Mouse (Mus musculus) midbrain, postnatal 0 days (tissue): ENCODE data around the gene Akt1. TPM values are rescaled to one million over a fixed set of nuclear protein-coding genes. Genes with fewer than 3 reads are reported as not detected.

Experiments
- ATAC-seq: fragments of 200-750 bp; cut with Nextera tagmentation; 2 replicates; pipeline ENCODE4 v1.8.0; 2017; ENCODE audit warnings: moderate number of reproducible peaks, mild to moderate bottlenecking, moderate TSS enrichment, moderate library complexity; ENCODE audit not compliant: low FRiP score
- DNase-seq: peaks from one replicate; pipeline ENCODE4 v3.0.0-alpha.2; 2015; ENCODE audit warnings: low spot score
- H3K27ac ChIP-seq: fragments of 300-500 bp; sonication (generic); 2 replicates; pipeline ENCODE4 v1.5.1; 2014; ENCODE audit warnings: low read depth, mild to moderate bottlenecking, low read length, mixed read lengths
- H3K27me3 ChIP-seq: fragments of 300-500 bp; sonication (generic); 2 replicates; pipeline ENCODE4 v1.6.1; 2014; ENCODE audit warnings: low read length, control low read depth, mixed read lengths; ENCODE audit not compliant: insufficient read depth
- H3K36me3 ChIP-seq: fragments of 300-500 bp; sonication (generic); 2 replicates; pipeline ENCODE4 v1.6.1; 2014; ENCODE audit warnings: low read length, control low read depth, mixed read lengths; ENCODE audit not compliant: insufficient read depth
- H3K4me1 ChIP-seq: fragments of 300-500 bp; sonication (generic); 2 replicates; pipeline ENCODE4 v1.6.1; 2014; ENCODE audit warnings: mild to moderate bottlenecking, control low read depth, antibody characterized with exemption, low read length, mixed read lengths; ENCODE audit not compliant: insufficient read depth
- H3K4me2 ChIP-seq: fragments of 300-500 bp; sonication (generic); 2 replicates; pipeline ENCODE4 v1.6.1; 2014; ENCODE audit warnings: low read depth, mild to moderate bottlenecking, low read length, mixed read lengths; ENCODE audit not compliant: poor library complexity, severe bottlenecking
- H3K4me3 ChIP-seq: fragments of 300-500 bp; sonication (generic); 2 replicates; pipeline ENCODE4 v1.5.1; 2014; ENCODE audit warnings: low read depth, mild to moderate bottlenecking, low read length, moderate library complexity
- H3K9ac ChIP-seq: fragments of 300-500 bp; sonication (generic); replicated peaks from 2 replicates; pipeline ENCODE4 v1.6.1; 2014; ENCODE audit warnings: mild to moderate bottlenecking, low read length, moderate library complexity, mixed read lengths; ENCODE audit not compliant: poor library complexity, severe bottlenecking
- H3K9me3 ChIP-seq: fragments of 300-500 bp; sonication (generic); 2 replicates; pipeline ENCODE4 v1.6.1; 2016; ENCODE audit warnings: low read length, control low read depth
- CTCF ChIP-seq: IDR thresholded peaks from 2 replicates; pipeline ENCODE4 v1.5.1; 2016; ENCODE audit warnings: antibody characterized with exemption, mild to moderate bottlenecking
- WGBS: fragments of 180-500 bp; shearing (Covaris S2); extraction: QIAGEN DNeasy Blood & Tissue Kit; methylation state at CpG from one replicate; pipeline ENCODE4 v1.1.7; 2014; 5-methylcytosine and 5-hydroxymethylcytosine counted together
- polyA plus RNA-seq: library from polyadenylated mRNA; unstranded; fragments of >200 nt; fragmentation: Nextera tagmentation; extraction: Ambion mirVana; gene quantifications from 2 replicates; pipeline ENCODE4 v1.2.1, GENCODE M21; 2015
- total RNA-seq: library from RNA; depleted of rRNA; stranded (reverse); fragments of >200 nt; gene quantifications from 2 replicates; pipeline ENCODE4 v1.2.3, GENCODE M21; 2014

Akt1 gene
- total and polyA plus RNA-seq, 2 experiments from 2014 or later: 93.3 to 201 TPM

GRCm38 (mm10) chr12:112721424-112722239 is 46.9 kb upstream of the Akt1 start:
- DNase-seq: peak; percentile 41
- Histone ChIP-seq H3K36me3 (no peaks in the 10 kb centered on the region), H3K9ac (peak overlapping the region; percentile 96), H3K27me3 (no peaks in the 10 kb centered on the region), H3K27ac (peak overlapping the region; percentile 67), H3K4me1 (peaks cover 9% of the 10 kb centered on the region; the same call in 1 of the 2 replicates), H3K4me2 (peak overlapping the region; percentile 91), H3K4me3 (peak overlapping the region; percentile 86), H3K9me3 (no peaks in the 10 kb centered on the region)
- WGBS: 3% methylated on average over 51 of the region's 69 CpGs
- no peak for TF ChIP-seq CTCF
- peak; percentile 11 for ATAC-seq

- H3K4me3 ChIP-seq: peak overlapping the region; percentile 86
- TF ChIP-seq CTCF: no peak
- ATAC-seq (no peak), DNase-seq (no peak)
- 41% methylated on average over 12 of the region's 12 CpGs for WGBS
- H3K9me3 ChIP-seq: no peaks in the 10 kb centered on the region
- peaks cover 9% of the 10 kb centered on the region; the same call in 1 of the 2 replicates for H3K4me1 ChIP-seq
- peak overlapping the region; percentile 91 for H3K4me2 ChIP-seq
- H3K27ac ChIP-seq: peak overlapping the region; percentile 67; the same call in 1 of the 2 replicates
- H3K36me3 ChIP-seq: no peaks in the 10 kb centered on the region
- peak overlapping the region; percentile 96; the same call in 1 of the 2 replicates for H3K9ac ChIP-seq
- no peaks in the 10 kb centered on the region for H3K27me3 ChIP-seq
Measured at GRCm38 (mm10) chr12:112720890-112721423, 46.3 kb upstream of the Akt1 start.

GRCm38 (mm10) chr12:112720216-112720615 is 45.5 kb upstream of the Akt1 start, which contains the start of gene Cep170b:
TSS of gene Cep170b (plus strand) at chr12:112720455.
- Histone ChIP-seq H3K36me3 (no peaks in the 10 kb centered on the region), H3K4me2 (peak within 1 kb of the TSS; percentile 91), H3K4me3 (peak within 1 kb of the TSS; percentile 86), H3K9me3 (no peaks in the 10 kb centered on the region), H3K27me3 (no peaks in the 10 kb centered on the region), H3K9ac (peak within 1 kb of the TSS; percentile 96; the same call in 1 of the 2 replicates), H3K27ac (peak within 1 kb of the TSS; percentile 67; the same call in 1 of the 2 replicates), H3K4me1 (peaks cover 6% of the 10 kb centered on the region; the same call in 1 of the 2 replicates)
- WGBS: 73% methylated on average over 6 of the region's 6 CpGs
- TF ChIP-seq CTCF: no peak
- DNase-seq (no peak), ATAC-seq (no peak)

GRCm38 (mm10) chr12:112718995-112719394 is 44.3 kb upstream of the Akt1 start:
- WGBS: 77% methylated on average over 5 of the region's 5 CpGs

GRCm38 (mm10) chr12:112717140-112717539 is 42.5 kb upstream of the Akt1 start:
- no peak overlapping the region for H3K27ac ChIP-seq
- ATAC-seq (no peak), DNase-seq (peak; percentile 61)
- WGBS: 34% methylated on average over 7 of the region's 7 CpGs
- no peak overlapping the region for H3K4me2 ChIP-seq
- no peak overlapping the region for H3K4me3 ChIP-seq
- peak; percentile 80 for TF ChIP-seq CTCF
- no peaks in the 10 kb centered on the region for H3K36me3 ChIP-seq
- H3K27me3 ChIP-seq: no peaks in the 10 kb centered on the region
- no peak overlapping the region for H3K9ac ChIP-seq
- no peaks in the 10 kb centered on the region for H3K4me1 ChIP-seq
- no peaks in the 10 kb centered on the region for H3K9me3 ChIP-seq

More at GRCm38 (mm10) chr12:112718995-112719394, 44.3 kb upstream of the Akt1 start:
- DNase-seq (no peak), ATAC-seq (no peak)
- Histone ChIP-seq H3K27ac (no peak overlapping the region), H3K27me3 (no peaks in the 10 kb centered on the region), H3K9ac (no peak overlapping the region), H3K4me2 (no peak overlapping the region), H3K4me1 (peaks cover 6% of the 10 kb centered on the region; the same call in 1 of the 2 replicates), H3K36me3 (no peaks in the 10 kb centered on the region), H3K4me3 (no peak overlapping the region), H3K9me3 (no peaks in the 10 kb centered on the region)
- TF ChIP-seq CTCF: no peak

GRCm38 (mm10) chr12:112713984-112714383 is 39.3 kb upstream of the Akt1 start:
- Histone ChIP-seq H3K27me3 (no peaks in the 10 kb centered on the region), H3K4me3 (no peak overlapping the region), H3K9me3 (no peaks in the 10 kb centered on the region), H3K9ac (no peak overlapping the region), H3K4me2 (no peak overlapping the region), H3K36me3 (no peaks in the 10 kb centered on the region), H3K27ac (no peak overlapping the region), H3K4me1 (no peaks in the 10 kb centered on the region)
- ATAC-seq (no peak), DNase-seq (peak; percentile 74)
- 72% methylated on average over 3 of the region's 3 CpGs for WGBS
- no peak for TF ChIP-seq CTCF
